Mouse (Mus musculus) bone marrow macrophage, adult 2 months (primary cell): ENCODE results near the gene Tyk2. TPM values are rescaled to one million over a fixed set of nuclear protein-coding genes. Genes with fewer than 3 reads are reported as not detected.
A peak's percentile ranks its signal among the peaks of the same experiment; 100 is the strongest.

Experiments
- H3K27ac ChIP-seq: 2 replicates; pipeline ENCODE4 v1.5.1; 2012; ENCODE audit warnings: low read depth, low read length; ENCODE audit not compliant: insufficient read depth
- H3K4me1 ChIP-seq: 2 replicates; pipeline ENCODE4 v1.6.1; 2012; ENCODE audit warnings: low read length; ENCODE audit not compliant: control insufficient read depth, insufficient read depth
- H3K4me3 ChIP-seq: 2 replicates; pipeline ENCODE4 v1.5.1; 2012; ENCODE audit warnings: mild to moderate bottlenecking, low read length, moderate library complexity; ENCODE audit not compliant: insufficient read depth
- CTCF ChIP-seq: IDR thresholded peaks from 2 replicates; pipeline ENCODE4 v1.5.1; 2012; ENCODE audit warnings: low read depth, mild to moderate bottlenecking, low read length, moderate library complexity
- POLR2A ChIP-seq: IDR thresholded peaks from 2 replicates; pipeline ENCODE4 v1.6.1; 2012; ENCODE audit warnings: mild to moderate bottlenecking, low read depth, low read length, borderline replicate concordance
- polyA plus RNA-seq: library from polyadenylated mRNA; stranded (reverse); fragments of >200 nt; gene quantifications from 2 replicates; pipeline ENCODE4 v1.2.4, GENCODE M21; 2012; ENCODE audit not compliant: missing spikeins, insufficient read depth, insufficient read length

Tyk2 gene
- polyA plus RNA-seq, 1 experiment = 46.3 TPM

- TF ChIP-seq POLR2A (no peak), CTCF (peak; percentile 90)
- Histone ChIP-seq H3K4me3 (peak overlapping the region; percentile 83), H3K4me1 (peaks cover 28% of the 10 kb centered on the region), H3K27ac (peak overlapping the region; percentile 99)
Measured at GRCm38 (mm10) chr9:21165952-21166451, 35.0 kb upstream of the Tyk2 start.

GRCm38 (mm10) chr9:21165041-21165951 lies 34.3 kb upstream of the Tyk2 start, which contains the start of gene Pde4a:
Gene Pde4a, plus strand, starts transcription at chr9:21165714.
- H3K4me1 ChIP-seq = peaks cover 28% of the 10 kb centered on the region
- TF ChIP-seq CTCF (no peak), POLR2A (no peak)
- peak within 1 kb of the TSS; percentile 99 for H3K27ac ChIP-seq
- peak within 1 kb of the TSS; percentile 83 for H3K4me3 ChIP-seq

- Histone ChIP-seq H3K4me3 (peak overlapping the region; percentile 83), H3K4me1 (peaks cover 24% of the 10 kb centered on the region), H3K27ac (no peak overlapping the region)
- no peak for TF ChIP-seq CTCF
- TF ChIP-seq POLR2A = no peak
Measured at GRCm38 (mm10) chr9:21164072-21164471, 33.0 kb upstream of the Tyk2 start.

GRCm38 (mm10) chr9:21163086-21164050 lies 32.3 kb upstream of the Tyk2 start:
- Histone ChIP-seq H3K4me1 (peaks cover 19% of the 10 kb centered on the region), H3K4me3 (peak overlapping the region; percentile 83), H3K27ac (no peak overlapping the region)
- TF ChIP-seq CTCF = no peak
- TF ChIP-seq POLR2A = no peak

- Histone ChIP-seq H3K4me1 (peaks cover 10% of the 10 kb centered on the region), H3K27ac (peak overlapping the region; percentile 30; the same call in 1 of the 2 replicates), H3K4me3 (peak overlapping the region; percentile 63)
- TF ChIP-seq CTCF = peak; percentile 43; the same call in 1 of the 2 replicates
- no peak for TF ChIP-seq POLR2A
Measured at GRCm38 (mm10) chr9:21161209-21161909, 30.3 kb upstream of the Tyk2 start.

- Histone ChIP-seq H3K27ac (no peak overlapping the region), H3K4me1 (peaks cover 20% of the 10 kb centered on the region), H3K4me3 (no peak overlapping the region)
- no peak for TF ChIP-seq CTCF
Measured at GRCm38 (mm10) chr9:21154787-21155186, 23.7 kb upstream of the Tyk2 start.

- TF ChIP-seq POLR2A = no peak
- TF ChIP-seq CTCF = no peak
- no peak overlapping the region for H3K4me3 ChIP-seq
- no peak overlapping the region for H3K27ac ChIP-seq
- H3K4me1 ChIP-seq = peaks cover 20% of the 10 kb centered on the region
Measured at GRCm38 (mm10) chr9:21153833-21154232, 22.8 kb upstream of the Tyk2 start.

- peaks cover 20% of the 10 kb centered on the region for H3K4me1 ChIP-seq
- H3K4me3 ChIP-seq = no peak overlapping the region
- H3K27ac ChIP-seq = no peak overlapping the region
- TF ChIP-seq CTCF (no peak), POLR2A (no peak)
Measured at GRCm38 (mm10) chr9:21153331-21153730, 22.3 kb upstream of the Tyk2 start.

- Histone ChIP-seq H3K27ac (no peak overlapping the region), H3K4me1 (peaks cover 20% of the 10 kb centered on the region), H3K4me3 (no peak overlapping the region)
- TF ChIP-seq CTCF = peak; percentile 45
- TF ChIP-seq POLR2A = no peak
Measured at GRCm38 (mm10) chr9:21152715-21153114, 21.7 kb upstream of the Tyk2 start.
